Mouse (Mus musculus) CD4-positive, CD25-positive, alpha-beta regulatory T cell, adult 2 months (primary cell): ENCODE results near the gene Eif3l.
"Not testable (repeated sequence)": the region's sequence is repeated elsewhere in the genome, so short reads cannot be mapped to it uniquely, and the experiment has no call there.

ENCODE experiments used
- DNase-seq: peaks from one replicate; pipeline ENCODE4 v3.0.0-alpha.2; 2012; ENCODE audit warnings: low read depth, low spot score

The Eif3l gene

GRCm38 (mm10) chr15:79074913-79075532, at the start of gene Eif3l:
Eif3l (plus strand) TSS chr15:79075179.
- peak; percentile 90 for DNase-seq

GRCm38 (mm10) chr15:79025687-79026308, 49.2 kb upstream of the Eif3l start:
- DNase-seq, result no peak

GRCm38 (mm10) chr15:79026511-79027290, 48.3 kb upstream of the Eif3l start:
- DNase-seq, result no peak

GRCm38 (mm10) chr15:79027291-79028205, 47.4 kb upstream of the Eif3l start:
- peak; percentile 31 for DNase-seq

- DNase-seq, result peak; percentile 91
These were observed 46.7 kb upstream of the Eif3l start, which contains the start of gene H1f0 for GRCm38 (mm10) chr15:79028237-79028738. H1f0 (plus strand) TSS chr15:79028450.

GRCm38 (mm10) chr15:79028823-79029484, 46.0 kb upstream of the Eif3l start:
- DNase-seq, result no peak

- peak; percentile 34 for DNase-seq
These were observed 45.3 kb upstream of the Eif3l start for GRCm38 (mm10) chr15:79029519-79030241.

- DNase-seq, result peak; percentile 88
These were observed 44.2 kb upstream of the Eif3l start for GRCm38 (mm10) chr15:79030551-79031435.

- not testable (repeated sequence) for DNase-seq
These were observed 43.1 kb upstream of the Eif3l start for GRCm38 (mm10) chr15:79031908-79032307.

- peak; percentile 85 for DNase-seq
These were observed 37.1 kb upstream of the Eif3l start for GRCm38 (mm10) chr15:79037913-79038328.

- no peak for DNase-seq
These were observed 36.6 kb upstream of the Eif3l start for GRCm38 (mm10) chr15:79038331-79038730.

- peak; percentile 97 for DNase-seq
These were observed 36.1 kb upstream of the Eif3l start for GRCm38 (mm10) chr15:79038853-79039252.

- DNase-seq, result peak; percentile 72
These were observed 34.2 kb upstream of the Eif3l start for GRCm38 (mm10) chr15:79040501-79041416.

GRCm38 (mm10) chr15:79041585-79041984, 33.4 kb upstream of the Eif3l start, which contains the start of gene Galr3:
Galr3 (plus strand) TSS chr15:79041885.
- no peak for DNase-seq

GRCm38 (mm10) chr15:79042721-79043491, 32.1 kb upstream of the Eif3l start:
- DNase-seq, result peak; percentile 59

- DNase-seq, result no peak
These were observed 30.1 kb upstream of the Eif3l start for GRCm38 (mm10) chr15:79044837-79045236.

GRCm38 (mm10) chr15:79048186-79048585, 26.8 kb upstream of the Eif3l start:
- DNase-seq, result no peak
